Mouse (Mus musculus): ENCODE measurements around the gene Apol8.
"Not testable (repeated sequence)": the region's sequence is repeated elsewhere in the genome, so short reads cannot be mapped to it uniquely, and the experiment has no call there.

DNA sequence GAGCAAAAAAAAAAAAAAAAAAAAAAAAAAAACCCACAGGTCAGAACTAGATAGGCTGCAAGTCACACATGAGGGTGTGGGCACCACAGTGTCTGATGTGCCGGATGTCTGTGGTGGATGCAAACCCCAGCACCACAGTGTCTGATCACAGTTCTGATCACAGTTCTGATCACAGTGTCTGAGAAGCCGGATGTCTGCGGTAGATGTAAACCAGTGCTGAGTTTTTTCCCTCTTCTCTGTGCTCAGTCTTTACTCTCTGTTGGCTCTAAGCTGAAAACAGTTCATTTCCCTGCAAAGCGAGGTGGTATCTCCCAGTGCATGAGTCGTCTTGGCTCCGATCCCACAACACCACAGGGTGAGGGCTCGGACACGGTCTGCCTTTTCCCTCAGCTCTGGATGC lies 23.4 kb downstream of the Apol8 start:
- not testable (repeated sequence) for TF ChIP-seq POLR2A (IDR thresholded peaks at IDR 0.05; ENCODE audit: low read depth, low read length); CTCF (conservative IDR thresholded peaks at IDR 0.05 in 1 of 2, IDR thresholded peaks at IDR 0.05 in 1 of 2; ENCODE audit: low read depth in 2 of 2, low read length in 2 of 2); JUND (conservative IDR thresholded peaks at IDR 0.05; ENCODE audit: low read depth, low read length); NRF1 (IDR thresholded peaks at IDR 0.05; ENCODE audit: low read depth, low read length); ZMIZ1 (IDR thresholded peaks at IDR 0.05; ENCODE audit: low read depth, low read length); RAD21 (IDR thresholded peaks at IDR 0.05; ENCODE audit: low read depth, low read length); ETS1 (conservative IDR thresholded peaks at IDR 0.05; ENCODE audit: low read depth, low read length)

All from CH12.LX (cell line).